Mouse (Mus musculus) kidney, embryonic 14.5 days (tissue): ENCODE data around the gene Ppp2r1b. TPM values are rescaled to one million over a fixed set of nuclear protein-coding genes. Genes with fewer than 3 reads are reported as not detected.

Experiments used
- ATAC-seq: fragments of 200-750 bp; cut with Nextera tagmentation; 2 replicates; pipeline ENCODE4 v1.8.0; 2017; ENCODE audit warnings: moderate number of reproducible peaks, mild to moderate bottlenecking, moderate TSS enrichment, moderate library complexity; ENCODE audit not compliant: low FRiP score, low TSS enrichment
- H3K27ac ChIP-seq: fragments of 300-500 bp; sonication (generic); 2 replicates; pipeline ENCODE4 v1.5.1; 2014; ENCODE audit warnings: low read depth, mild to moderate bottlenecking, low read length, moderate library complexity, mixed read lengths
- H3K27me3 ChIP-seq: fragments of 300-500 bp; sonication (generic); 2 replicates; pipeline ENCODE4 v1.6.1; 2014; ENCODE audit warnings: mild to moderate bottlenecking, low read length; ENCODE audit not compliant: control insufficient read depth, insufficient read depth
- H3K36me3 ChIP-seq: fragments of 300-500 bp; sonication (generic); 2 replicates; pipeline ENCODE4 v1.6.1; 2014; ENCODE audit warnings: low read length, mixed read lengths; ENCODE audit not compliant: control insufficient read depth, insufficient read depth
- H3K4me1 ChIP-seq: fragments of 300-500 bp; sonication (generic); 2 replicates; pipeline ENCODE4 v1.6.1; 2014; ENCODE audit warnings: low read length, mixed read lengths; ENCODE audit not compliant: control insufficient read depth, insufficient read depth
- H3K4me2 ChIP-seq: fragments of 300-500 bp; sonication (generic); replicated peaks from 2 replicates; pipeline ENCODE4 v1.6.1; 2014; ENCODE audit warnings: low read depth, mild to moderate bottlenecking, low read length
- H3K4me3 ChIP-seq: fragments of 300-500 bp; sonication (generic); 2 replicates; pipeline ENCODE4 v1.5.1; 2014; ENCODE audit warnings: mild to moderate bottlenecking, low read length
- H3K9ac ChIP-seq: fragments of 300-500 bp; sonication (generic); 2 replicates; pipeline ENCODE4 v1.6.1; 2014; ENCODE audit warnings: low read depth, mild to moderate bottlenecking, low read length, moderate library complexity
- H3K9me3 ChIP-seq: fragments of 300-500 bp; sonication (generic); 2 replicates; pipeline ENCODE4 v1.6.1; 2016; ENCODE audit warnings: low read length; ENCODE audit not compliant: control insufficient read depth
- WGBS: fragments of 180-500 bp; shearing (Covaris S2); extraction: QIAGEN DNeasy Blood & Tissue Kit; methylation state at CpG from one replicate; pipeline ENCODE4 v1.1.7; 2014; 5-methylcytosine and 5-hydroxymethylcytosine counted together
- polyA plus RNA-seq: library from polyadenylated mRNA; unstranded; fragments of >200 nt; fragmentation: Nextera tagmentation; extraction: Ambion mirVana; gene quantifications from 2 replicates; pipeline ENCODE4 v1.2.1, GENCODE M21; 2014

Ppp2r1b gene
- polyA plus RNA-seq, 1 experiment from 2014 or later: 89.4 TPM

DNA sequence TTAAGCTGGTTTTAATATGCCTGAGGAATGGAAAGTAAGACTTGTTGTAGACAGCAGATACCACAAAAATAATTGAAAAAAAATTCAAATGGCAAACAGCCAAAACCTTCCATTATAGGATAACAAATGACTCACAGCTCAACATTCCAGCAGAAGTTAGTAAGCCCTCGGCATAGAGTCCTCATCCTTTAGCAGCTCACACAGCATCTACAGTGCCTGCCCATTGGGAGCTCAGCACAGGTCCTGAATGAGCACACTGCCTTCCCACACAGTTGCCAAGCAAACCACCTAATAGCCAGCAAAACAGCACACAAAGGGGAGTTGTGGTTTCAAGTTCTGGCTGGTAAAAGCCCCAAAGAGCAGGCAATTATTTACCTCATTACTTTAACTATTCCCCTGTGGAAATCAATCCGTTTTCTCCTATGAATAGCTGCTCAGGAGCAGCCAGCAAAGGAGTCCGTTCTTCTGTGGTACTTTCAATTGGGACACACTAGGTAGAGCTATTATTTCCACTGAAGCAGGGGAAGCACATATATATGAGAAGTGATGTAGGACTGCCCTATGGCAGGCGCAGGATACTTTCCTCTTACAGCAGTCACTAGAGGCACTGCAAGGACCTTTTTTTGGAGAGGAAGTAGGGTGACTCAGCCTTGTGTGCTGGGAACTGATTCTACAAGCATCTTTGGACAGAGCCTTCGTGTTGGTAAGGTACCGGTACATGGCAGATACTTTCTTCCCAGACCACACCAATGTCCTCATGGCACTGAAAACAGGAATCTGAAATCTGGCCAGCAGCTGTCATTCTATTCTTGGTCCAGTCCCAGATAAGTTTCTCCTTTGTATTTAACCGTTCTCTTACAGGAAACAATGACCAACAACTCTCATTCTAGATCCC is 55.2 kb downstream of the Ppp2r1b start:
- Histone ChIP-seq H3K9me3 (no peaks in the 10 kb centered on the region), H3K27ac (no peak overlapping the region), H3K4me1 (no peaks in the 10 kb centered on the region), H3K4me3 (no peak overlapping the region), H3K4me2 (no peak overlapping the region), H3K9ac (no peak overlapping the region), H3K36me3 (peaks cover 28% of the 10 kb centered on the region), H3K27me3 (no peaks in the 10 kb centered on the region)
- no peak for ATAC-seq
- WGBS: 78% methylated on average over 7 of the region's 7 CpGs

DNA sequence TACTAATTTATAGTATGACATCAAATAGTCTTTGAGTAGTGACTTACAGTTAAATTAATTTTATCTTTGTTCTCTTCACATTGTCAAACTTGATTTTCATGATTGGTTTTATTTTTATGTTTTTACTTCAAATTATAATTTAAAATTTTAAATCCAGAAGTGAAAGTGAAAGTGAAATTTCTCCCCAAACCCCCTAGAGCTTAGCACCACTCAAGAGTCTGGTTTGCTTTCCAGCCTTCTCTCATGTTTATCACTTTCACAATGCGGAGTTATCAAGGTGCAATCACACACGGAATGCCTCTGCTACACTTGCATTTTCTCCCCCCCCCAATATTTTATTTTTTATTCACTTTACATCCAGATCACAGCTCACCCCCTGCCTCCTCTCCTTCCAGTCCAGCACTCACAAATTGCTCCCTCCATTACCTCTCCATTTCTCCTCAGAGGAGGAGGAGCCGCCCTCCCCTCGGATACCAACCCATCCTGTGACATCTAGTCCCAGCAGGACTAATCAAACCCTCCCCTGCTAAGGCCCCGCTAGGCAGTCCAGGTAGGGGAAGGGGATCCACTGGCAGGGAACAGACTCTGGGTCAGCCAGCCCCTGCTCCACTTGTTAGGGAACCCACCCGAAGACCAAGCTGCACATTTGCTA is 59.2 kb downstream of the Ppp2r1b start:
- Histone ChIP-seq H3K27me3 (no peaks in the 10 kb centered on the region), H3K36me3 (no peaks in the 10 kb centered on the region), H3K27ac (no peak overlapping the region), H3K9ac (no peak overlapping the region), H3K4me3 (no peak overlapping the region), H3K4me1 (no peaks in the 10 kb centered on the region), H3K4me2 (no peak overlapping the region), H3K9me3 (no peaks in the 10 kb centered on the region)
- WGBS: 75% methylated on average over 6 of the region's 6 CpGs
- no peak for ATAC-seq

GRCm38 (mm10) chr9:50905321-50905720 is 60.2 kb downstream of the Ppp2r1b start:
- H3K4me2 ChIP-seq: no peak overlapping the region
- 70% methylated on average over 3 of the region's 3 CpGs for WGBS
- no peak for ATAC-seq
- H3K27ac ChIP-seq: no peak overlapping the region
- H3K27me3 ChIP-seq: no peaks in the 10 kb centered on the region
- no peaks in the 10 kb centered on the region for H3K36me3 ChIP-seq
- no peak overlapping the region for H3K9ac ChIP-seq
- no peak overlapping the region for H3K4me3 ChIP-seq
- H3K4me1 ChIP-seq: no peaks in the 10 kb centered on the region
- no peaks in the 10 kb centered on the region for H3K9me3 ChIP-seq

DNA sequence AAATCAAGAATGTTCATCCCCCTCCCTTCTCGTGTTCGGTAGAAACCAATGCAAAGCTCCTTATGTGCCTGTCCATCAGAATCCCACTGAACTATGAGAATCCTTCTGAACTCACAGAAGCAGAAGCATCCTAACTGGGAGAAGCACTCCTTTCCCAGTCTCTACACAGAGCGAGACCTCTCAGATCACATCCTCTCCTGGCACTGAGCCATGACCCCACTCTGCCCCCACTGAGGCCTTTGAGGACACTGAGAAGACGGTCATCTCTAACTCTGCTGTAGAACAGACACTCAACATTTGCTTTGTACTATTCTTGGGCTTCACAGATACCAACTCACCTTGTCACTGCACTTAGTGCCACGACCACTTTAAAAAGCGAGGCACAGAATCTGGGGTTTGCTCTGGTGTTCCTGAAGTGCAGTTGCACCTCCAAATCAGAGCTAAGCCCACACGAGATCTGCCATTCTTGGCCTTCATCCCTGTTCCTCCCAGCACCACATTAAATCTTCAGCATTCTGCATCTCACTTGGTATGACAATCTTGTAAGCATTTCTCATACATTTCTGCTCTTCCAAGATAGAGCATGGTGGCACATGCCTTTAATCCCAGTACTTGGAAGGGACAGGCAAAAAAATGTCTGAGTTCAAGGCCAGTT is 66.9 kb downstream of the Ppp2r1b start:
- Histone ChIP-seq H3K27me3 (no peaks in the 10 kb centered on the region), H3K4me3 (no peak overlapping the region), H3K27ac (no peak overlapping the region), H3K4me1 (no peaks in the 10 kb centered on the region), H3K9ac (no peak overlapping the region), H3K9me3 (no peaks in the 10 kb centered on the region), H3K36me3 (peaks cover 16% of the 10 kb centered on the region), H3K4me2 (no peak overlapping the region)
- ATAC-seq: no peak
- 82% methylated on average over 7 of the region's 7 CpGs for WGBS

DNA sequence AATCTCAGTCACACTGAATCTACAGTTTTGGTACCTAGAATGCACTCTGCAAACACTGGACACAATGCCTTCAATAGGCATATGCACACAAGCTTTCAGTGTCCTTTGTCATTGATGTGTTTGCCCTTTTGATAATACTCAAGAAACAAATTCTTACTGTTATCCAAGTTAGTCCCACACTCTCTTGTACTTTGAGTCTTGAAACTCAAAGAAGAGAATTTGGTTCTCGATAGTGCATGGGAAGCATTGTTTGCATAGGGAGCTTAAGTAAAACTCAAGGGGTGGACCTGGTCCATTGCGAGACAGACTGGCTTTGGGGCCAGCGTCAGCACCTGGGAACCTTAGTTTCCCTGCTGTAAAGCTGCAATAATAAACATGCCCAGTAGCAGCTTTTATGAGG is 73.0 kb downstream of the Ppp2r1b start:
- H3K27ac ChIP-seq: no peak overlapping the region
- H3K9ac ChIP-seq: no peak overlapping the region
- ATAC-seq: no peak
- no peaks in the 10 kb centered on the region for H3K4me1 ChIP-seq
- WGBS: 70% methylated on average over 3 of the region's 3 CpGs
- no peak overlapping the region for H3K4me3 ChIP-seq
- no peaks in the 10 kb centered on the region for H3K9me3 ChIP-seq
- H3K4me2 ChIP-seq: no peak overlapping the region
- H3K27me3 ChIP-seq: no peaks in the 10 kb centered on the region
- H3K36me3 ChIP-seq: peaks cover 11% of the 10 kb centered on the region; the same call in 1 of the 2 replicates

GRCm38 (mm10) chr9:50919554-50919953 is 74.5 kb downstream of the Ppp2r1b start:
- Histone ChIP-seq H3K4me1 (no peaks in the 10 kb centered on the region), H3K4me2 (no peak overlapping the region), H3K9ac (no peak overlapping the region), H3K4me3 (no peak overlapping the region), H3K27ac (no peak overlapping the region), H3K36me3 (peaks cover 6% of the 10 kb centered on the region; the same call in 1 of the 2 replicates), H3K9me3 (no peaks in the 10 kb centered on the region), H3K27me3 (no peaks in the 10 kb centered on the region)
- WGBS: 94% methylated on average over 2 of the region's 2 CpGs
- ATAC-seq: no peak

- no peaks in the 10 kb centered on the region for H3K4me1 ChIP-seq
- no peak overlapping the region for H3K9ac ChIP-seq
- ATAC-seq: no peak
- H3K36me3 ChIP-seq: no peaks in the 10 kb centered on the region
- 73% methylated on average over 3 of the region's 3 CpGs for WGBS
- H3K27ac ChIP-seq: no peak overlapping the region
- H3K4me3 ChIP-seq: no peak overlapping the region
- H3K4me2 ChIP-seq: no peak overlapping the region
- H3K27me3 ChIP-seq: no peaks in the 10 kb centered on the region
- H3K9me3 ChIP-seq: no peaks in the 10 kb centered on the region
These were observed 76.1 kb downstream of the Ppp2r1b start for GRCm38 (mm10) chr9:50920933-50921895.

GRCm38 (mm10) chr9:50922363-50923153 is 77.5 kb downstream of the Ppp2r1b start:
- no peak overlapping the region for H3K4me2 ChIP-seq
- no peak overlapping the region for H3K4me3 ChIP-seq
- H3K27ac ChIP-seq: no peak overlapping the region
- no peaks in the 10 kb centered on the region for H3K9me3 ChIP-seq
- H3K9ac ChIP-seq: no peak overlapping the region
- no peaks in the 10 kb centered on the region for H3K36me3 ChIP-seq
- no peaks in the 10 kb centered on the region for H3K27me3 ChIP-seq
- H3K4me1 ChIP-seq: no peaks in the 10 kb centered on the region
- ATAC-seq: no peak
- WGBS: 75% methylated on average over 5 of the region's 5 CpGs
